ENCODE assay signal across 11 mouse cellular contexts in genomic region chr1:177458456-177459389, GRCm38 (mm10). TPM values are rescaled to one million over a fixed set of nuclear protein-coding genes. Genes with fewer than 3 reads are reported as not detected.
DNase-seq lines count a peak whose midpoint lies in the region; ATAC-seq and TF ChIP-seq lines count a peak whose summit lies in the region.
"Had no signal": no experiment of that assay in that cellular context is flagged by ENCODE, and none has a peak within 500 bp of the region (broad histone marks: within the 10 kb centered on the region; RNA-seq: fewer than 3 reads in every experiment).

No protein-coding gene starts in this region.

- no peaks in the 10 kb centered on the region for H3K9me3 ChIP-seq in embryonic facial prominence, embryonic 10.5 days
- H3K9me3 ChIP-seq in intestine, embryonic 16.5 days (ENCODE audit: control insufficient read depth, low read length) = no peaks in the 10 kb centered on the region
- no peaks in the 10 kb centered on the region for H3K9me3 ChIP-seq in liver, embryonic 13.5 days (replicated peaks)
- H3K9me3 ChIP-seq in heart, embryonic 11.5 days (replicated peaks; ENCODE audit: control insufficient read depth, low read length) = no peaks in the 10 kb centered on the region
- H3K9me3 ChIP-seq: lung, embryonic 15.5 days; neural tube, embryonic 13.5 days had no signal

- ATAC-seq in intestine, embryonic 16.5 days = peak; percentile 90
- 0 out of 2 replicates have a peak, but pooled peaks have one; percentile 27 for ATAC-seq in liver, embryonic 13.5 days (ENCODE audit: low read depth)
- no peak for ATAC-seq in heart, embryonic 11.5 days (replicated peaks; ENCODE audit: insufficient number of reproducible peaks, low FRiP score, low TSS enrichment)
- ATAC-seq: inflammation-experienced regulatory T-cells, adult 6 months had no signal

- H3K9ac ChIP-seq in intestine, embryonic 16.5 days (ENCODE audit: low read depth, low read length) = no peak overlapping the region
- no peak overlapping the region for H3K9ac ChIP-seq in liver, embryonic 13.5 days
- H3K9ac ChIP-seq in heart, embryonic 11.5 days (ENCODE audit: low read depth, low read length) = no peak overlapping the region
- H3K9ac ChIP-seq: lung, embryonic 15.5 days; neural tube, embryonic 13.5 days had no signal

- WGBS in embryonic facial prominence, embryonic 10.5 days = 58% methylated on average over 18 of the region's 18 CpGs
- 68% methylated on average over 18 of the region's 18 CpGs for WGBS in intestine, embryonic 16.5 days
- WGBS in liver, embryonic 13.5 days (ENCODE audit: insufficient replicate concordance) = 62% methylated on average over 18 of the region's 18 CpGs
- 76% methylated on average over 18 of the region's 18 CpGs for WGBS in heart, embryonic 11.5 days (ENCODE audit: insufficient replicate concordance)

- H3K4me2 ChIP-seq in intestine, embryonic 16.5 days (ENCODE audit: low read depth, low read length) = no peak overlapping the region
- H3K4me2 ChIP-seq in liver, embryonic 13.5 days = no peak overlapping the region
- no peak overlapping the region for H3K4me2 ChIP-seq in heart, embryonic 11.5 days
- H3K4me2 ChIP-seq: lung, embryonic 15.5 days; neural tube, embryonic 13.5 days had no signal

- H3K4me3 ChIP-seq in left cerebral cortex, adult 2 months = no peak overlapping the region
- H3K4me3 ChIP-seq in embryonic facial prominence, embryonic 10.5 days = no peak overlapping the region
- no peak overlapping the region for H3K4me3 ChIP-seq in intestine, embryonic 16.5 days (ENCODE audit: low read length)
- H3K4me3 ChIP-seq in liver, embryonic 13.5 days (replicated peaks) = no peak overlapping the region
- no peak overlapping the region for H3K4me3 ChIP-seq in heart, embryonic 11.5 days (ENCODE audit: low read depth, low read length)
- H3K4me3 ChIP-seq: lung, embryonic 15.5 days; neural tube, embryonic 13.5 days had no signal

- peaks cover 29% of the 10 kb centered on the region for H3K4me1 ChIP-seq in embryonic facial prominence, embryonic 10.5 days
- no peaks in the 10 kb centered on the region for H3K4me1 ChIP-seq in intestine, embryonic 16.5 days (ENCODE audit: control insufficient read depth, insufficient read depth, low read length)
- H3K4me1 ChIP-seq in liver, embryonic 13.5 days (replicated peaks) = no peaks in the 10 kb centered on the region
- H3K4me1 ChIP-seq in heart, embryonic 11.5 days (ENCODE audit: control insufficient read depth, insufficient read depth, low read length) = no peaks in the 10 kb centered on the region

- TF ChIP-seq CTCF in left cerebral cortex, adult 2 months (IDR thresholded peaks at IDR 0.05) = no peak

- 0 out of 2 replicates have a peak, but pooled peaks cover 5% of the 10 kb centered on the region for H3K27me3 ChIP-seq in embryonic facial prominence, embryonic 10.5 days (replicated peaks; ENCODE audit: low read depth, poor library complexity, severe bottlenecking)
- H3K27me3 ChIP-seq in intestine, embryonic 16.5 days (replicated peaks; ENCODE audit: control insufficient read depth, insufficient read depth, low read length) = no peaks in the 10 kb centered on the region
- no peaks in the 10 kb centered on the region for H3K27me3 ChIP-seq in liver, embryonic 13.5 days
- no peaks in the 10 kb centered on the region for H3K27me3 ChIP-seq in heart, embryonic 11.5 days (ENCODE audit: control insufficient read depth, insufficient read depth, low read length)
- H3K27me3 ChIP-seq: lung, embryonic 15.5 days had no signal

- no peak for DNase-seq in left cerebral cortex, adult 2 months (ENCODE audit: extremely low spot score in 1 of 2, low spot score in 2 of 2)
- DNase-seq in left cerebral cortex, postnatal 10 days (ENCODE audit: extremely low spot score in 1 of 2, low spot score in 2 of 2) = no peak
- peak; percentile 20 for DNase-seq in embryonic facial prominence, embryonic 10.5 days (ENCODE audit: low spot score)
- no peak for DNase-seq in liver, embryonic 13.5 days
- DNase-seq in heart, postnatal 25 days (ENCODE audit: low spot score) = no peak
- DNase-seq in urinary bladder, postnatal 10 days (ENCODE audit: low spot score) = no peak

- intact Hi-C loops in left cerebral cortex, adult 2 months (cut with DNase I) = no loop called here
- intact Hi-C loops in left cerebral cortex, postnatal 10 days (cut with DNase I) = no loop called here
- intact Hi-C loops in heart, postnatal 25 days (cut with DNase I) = no loop called here

- peak overlapping the region; percentile 81 for H3K27ac ChIP-seq in left cerebral cortex, adult 2 months
- H3K27ac ChIP-seq in embryonic facial prominence, embryonic 10.5 days (replicated peaks) = no peak overlapping the region
- no peak overlapping the region for H3K27ac ChIP-seq in intestine, embryonic 16.5 days (ENCODE audit: low read length)
- no peak overlapping the region for H3K27ac ChIP-seq in liver, embryonic 13.5 days
- H3K27ac ChIP-seq in heart, embryonic 11.5 days (ENCODE audit: low read depth, low read length) = no peak overlapping the region
- H3K27ac ChIP-seq: lung, embryonic 15.5 days; neural tube, embryonic 13.5 days had no signal

- no peaks in the 10 kb centered on the region for H3K36me3 ChIP-seq in embryonic facial prominence, embryonic 10.5 days (replicated peaks)
- no peaks in the 10 kb centered on the region for H3K36me3 ChIP-seq in intestine, embryonic 16.5 days (ENCODE audit: control insufficient read depth, insufficient read depth, low read length)
- no peaks in the 10 kb centered on the region for H3K36me3 ChIP-seq in liver, embryonic 13.5 days
- no peaks in the 10 kb centered on the region for H3K36me3 ChIP-seq in heart, embryonic 11.5 days (ENCODE audit: control insufficient read depth, insufficient read depth, low read length)
- H3K36me3 ChIP-seq: lung, embryonic 15.5 days; neural tube, embryonic 13.5 days had no signal

RNA-seq across cellular contexts. Expression of gene Zbtb18, which starts 16.6 kb away (rescaled TPM):
- 100 to 1,000 TPM; 351 to 386 TPM for total RNA-seq in left cerebral cortex, adult 2 months (2021)
- total RNA-seq in left cerebral cortex, postnatal 10 days (2021) = 100 to 1,000 TPM; 464 to 529 TPM
- polyA plus RNA-seq in embryonic facial prominence, embryonic 10.5 days (2016; fragmentation: Nextera tagmentation; extraction: Ambion mirVana) = 2.1 and 3.4 TPM in 2 replicates
- 1.1 and 1.3 TPM in 2 replicates for polyA plus RNA-seq in intestine, embryonic 16.5 days (2015; fragmentation: Nextera tagmentation; extraction: Ambion mirVana)
- polyA plus RNA-seq in liver, embryonic 13.5 days (2015; fragmentation: Nextera tagmentation; extraction: Ambion mirVana) = 0.41 and 0.82 TPM in 2 replicates
- polyA plus RNA-seq in heart, embryonic 11.5 days (2014; fragmentation: Nextera tagmentation; extraction: Ambion mirVana) = 3.0 and 3.2 TPM in 2 replicates
- 10 to 100 TPM; 38.5 to 40.3 TPM for total RNA-seq in heart, postnatal 25 days (2021)
